Mouse (Mus musculus) testis, postnatal 10 days (tissue): ENCODE measurements around the gene Fbxo8.

Source experiments
- DNase-seq: peaks from one replicate; pipeline ENCODE4 v3.0.0; 2021; ENCODE audit warnings: low spot score

Gene Fbxo8

DNA sequence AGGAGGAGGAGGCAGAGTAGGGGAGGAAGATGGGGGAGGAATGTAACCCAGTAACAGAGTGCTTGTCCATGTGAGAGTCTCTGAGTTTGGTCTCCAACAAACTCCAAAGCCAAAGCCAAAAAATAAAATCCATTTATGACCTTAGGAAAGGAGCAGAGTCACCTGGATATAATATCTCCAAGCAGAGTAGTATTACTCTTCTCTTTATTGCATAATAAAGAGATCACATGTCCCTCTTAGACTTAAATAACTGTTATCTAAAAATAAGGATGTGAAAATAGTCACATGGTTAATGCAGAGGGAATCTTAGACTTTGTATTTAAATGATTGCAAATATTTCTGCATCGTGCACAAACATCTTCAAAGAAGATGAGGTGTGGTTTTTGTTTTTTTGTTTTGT, 63.3 kb downstream of the Fbxo8 start:
- no peak for DNase-seq

DNA sequence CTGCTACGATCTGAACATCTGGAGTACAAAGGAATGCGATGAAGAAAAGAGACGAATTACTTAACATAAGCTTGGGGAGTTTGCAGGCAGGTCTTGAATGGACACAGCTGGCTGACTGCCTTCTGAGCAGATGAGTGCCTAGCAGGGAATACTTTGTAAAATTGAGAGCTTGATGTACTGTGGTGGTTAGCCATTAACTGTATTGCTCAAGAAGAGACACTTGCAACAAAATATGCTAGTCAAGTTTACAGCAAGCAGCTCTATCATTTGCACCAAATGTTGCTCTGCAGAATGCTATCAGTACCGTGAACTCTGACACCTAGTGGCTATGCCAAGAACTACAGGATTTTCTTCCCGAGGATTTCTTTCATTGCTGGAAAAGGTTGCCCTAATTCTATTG, 64.1 kb downstream of the Fbxo8 start:
- DNase-seq, result peak; percentile 58

DNA sequence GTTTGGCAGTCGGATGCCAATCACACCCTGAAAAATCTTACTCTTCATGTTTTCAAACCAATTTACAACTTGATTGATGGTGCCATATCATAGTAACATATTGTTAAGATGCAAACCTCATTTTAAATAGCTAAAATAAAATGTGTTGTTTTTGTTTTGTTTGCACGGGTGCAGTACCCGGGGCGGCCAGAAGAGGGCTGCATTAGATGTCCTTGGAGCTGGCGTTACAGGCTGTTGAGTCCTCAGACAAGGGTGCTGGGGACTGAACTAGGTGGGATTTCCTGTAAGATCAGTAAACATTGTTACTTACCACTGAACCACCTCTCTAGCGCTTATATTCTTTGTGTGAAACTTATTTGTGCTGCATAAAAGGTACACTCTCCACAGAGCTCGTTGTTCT, 65.4 kb downstream of the Fbxo8 start:
- DNase-seq, result peak; percentile 74

DNA sequence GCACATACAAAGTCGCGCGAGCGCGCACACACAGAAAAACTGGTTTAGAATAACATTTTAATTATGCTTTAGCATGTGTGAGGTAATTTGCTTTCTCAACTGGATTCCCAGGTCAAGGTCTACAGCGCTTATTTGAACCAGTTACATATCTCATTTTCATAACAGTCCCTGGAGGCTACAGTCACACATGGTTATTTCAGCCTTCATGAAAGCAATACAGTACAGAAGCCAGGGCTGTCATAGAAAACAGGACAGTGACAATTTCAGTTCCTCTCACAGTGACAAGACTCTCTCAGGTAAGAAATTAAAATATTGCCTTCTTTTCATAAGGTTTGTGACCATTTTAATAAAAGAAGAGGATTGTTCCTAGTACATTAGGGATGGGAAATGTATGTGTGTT, 66.4 kb downstream of the Fbxo8 start:
- no peak for DNase-seq

DNA sequence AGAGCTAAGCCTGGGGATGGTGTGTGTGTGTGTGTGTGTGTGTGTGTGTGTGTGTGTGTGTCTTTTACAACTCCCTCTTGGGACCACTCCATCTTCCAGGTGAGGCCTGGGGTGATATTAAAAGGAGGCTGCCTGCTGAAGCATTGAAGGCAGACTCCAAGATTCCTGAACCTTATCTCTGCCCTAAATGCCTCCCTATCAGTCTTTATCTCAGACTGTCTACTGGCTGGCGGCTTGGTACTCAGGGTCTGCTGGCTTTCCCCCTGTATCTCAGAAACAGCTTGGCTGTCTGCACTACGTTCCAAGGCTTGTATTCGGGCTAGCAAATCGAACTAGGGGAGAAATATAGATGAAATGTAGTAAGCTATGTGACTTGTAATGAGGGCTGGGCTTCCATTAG, 68.2 kb downstream of the Fbxo8 start:
- no peak for DNase-seq

DNA sequence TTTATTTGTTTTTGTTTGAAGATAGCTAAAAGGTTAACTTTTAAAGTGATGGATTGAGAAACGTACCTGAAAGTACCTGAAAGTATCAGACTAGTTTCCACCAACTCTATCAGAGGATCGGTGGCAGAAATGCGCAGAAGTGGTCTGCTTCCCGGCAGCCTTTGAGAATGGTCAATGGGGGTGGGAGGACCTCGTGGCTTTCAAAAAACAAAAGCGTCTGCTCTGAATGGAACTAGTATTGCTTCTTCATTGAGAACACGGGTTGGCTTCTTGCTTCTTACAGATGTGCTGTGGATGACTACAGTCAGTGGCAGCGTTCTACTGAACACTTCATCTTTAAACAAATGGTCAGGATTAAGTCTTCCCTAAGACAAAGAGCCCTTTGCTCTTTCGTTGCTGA, 68.7 kb downstream of the Fbxo8 start:
- no peak for DNase-seq

DNA sequence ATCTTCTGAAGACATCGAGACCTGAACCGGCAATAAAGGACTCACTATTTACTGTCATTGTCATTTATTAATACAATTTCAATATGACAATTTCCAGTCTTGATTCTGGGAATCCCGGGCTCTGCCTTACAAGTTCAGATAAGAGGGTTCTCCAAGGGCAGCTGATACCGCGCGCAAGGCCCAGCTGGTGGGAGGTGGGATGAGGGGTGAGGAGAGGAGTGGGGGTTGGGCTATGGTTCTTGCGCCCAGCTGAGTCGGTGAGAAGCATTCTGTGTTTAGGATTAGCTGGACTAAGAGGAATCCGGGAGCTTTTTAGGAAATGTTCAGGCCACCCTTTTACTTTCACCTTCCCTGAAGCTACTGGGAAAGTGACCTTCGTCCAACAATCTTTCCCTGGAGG, 69.8 kb downstream of the Fbxo8 start:
- DNase-seq, result no peak

DNA sequence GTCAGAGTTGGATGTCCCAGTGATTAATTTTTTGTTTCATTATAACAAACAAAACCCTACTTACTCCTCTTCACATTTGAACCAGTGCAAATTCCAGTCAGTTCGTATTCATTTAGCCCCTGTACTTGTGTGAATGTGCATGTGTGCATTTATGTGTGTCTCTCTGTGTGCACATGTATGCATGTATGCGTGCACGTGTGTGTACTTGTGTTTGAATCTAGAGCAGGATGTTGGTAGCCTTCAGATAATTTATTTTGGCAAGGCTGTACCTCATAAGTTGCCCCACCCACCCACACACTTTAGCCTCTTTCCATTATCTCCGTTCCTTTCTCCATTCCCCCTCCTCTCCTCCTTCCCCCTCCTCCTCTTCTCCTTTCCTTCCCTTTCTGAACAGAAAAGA, 70.2 kb downstream of the Fbxo8 start:
- DNase-seq, result no peak

DNA sequence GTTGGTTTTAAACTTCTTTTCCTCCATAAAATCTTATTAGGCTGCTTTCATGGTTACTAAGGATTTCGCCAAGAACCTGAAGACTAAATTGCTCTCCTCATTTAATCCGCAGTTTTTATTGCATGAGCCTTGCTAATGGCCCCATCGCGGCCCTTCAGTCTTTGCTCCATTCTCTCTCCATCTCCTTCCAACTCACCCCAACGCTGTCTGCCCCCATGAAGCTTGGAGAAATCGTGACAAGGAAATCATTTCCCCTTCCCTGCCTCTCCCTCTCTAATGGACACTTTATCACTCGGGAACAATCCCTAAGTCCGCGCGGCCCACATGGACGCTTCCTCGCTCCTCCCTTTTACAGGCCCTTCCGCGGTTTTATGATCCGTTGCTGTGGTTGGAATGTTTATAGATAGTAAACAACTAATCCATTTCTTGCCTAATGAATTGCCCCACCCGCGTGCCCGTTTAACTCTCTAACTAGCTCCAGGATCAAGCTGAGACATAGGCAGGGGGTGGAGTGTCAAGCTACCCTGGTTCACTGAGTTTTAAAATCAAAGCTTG, 71.7 kb downstream of the Fbxo8 start:
- no peak for DNase-seq

DNA sequence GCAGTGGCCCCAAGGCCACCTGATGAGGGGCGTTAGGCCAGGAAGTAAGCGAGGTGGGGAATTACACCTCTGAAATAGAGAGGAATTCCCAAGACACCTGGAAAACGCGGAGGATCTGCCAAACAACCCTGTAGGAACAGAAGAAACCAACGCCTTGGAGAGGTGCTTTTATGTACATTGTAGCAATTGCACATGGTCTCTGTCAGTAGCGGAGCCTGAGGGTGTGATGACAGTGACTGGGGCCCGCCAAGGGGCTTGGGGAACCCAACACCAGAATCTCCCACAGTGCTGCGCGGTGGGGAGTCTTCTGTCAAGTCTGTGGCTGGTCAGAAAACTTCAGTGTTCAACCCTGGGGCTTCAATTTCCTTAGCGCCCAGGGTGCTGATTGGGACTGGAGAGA, 72.5 kb downstream of the Fbxo8 start:
- no peak for DNase-seq

DNA sequence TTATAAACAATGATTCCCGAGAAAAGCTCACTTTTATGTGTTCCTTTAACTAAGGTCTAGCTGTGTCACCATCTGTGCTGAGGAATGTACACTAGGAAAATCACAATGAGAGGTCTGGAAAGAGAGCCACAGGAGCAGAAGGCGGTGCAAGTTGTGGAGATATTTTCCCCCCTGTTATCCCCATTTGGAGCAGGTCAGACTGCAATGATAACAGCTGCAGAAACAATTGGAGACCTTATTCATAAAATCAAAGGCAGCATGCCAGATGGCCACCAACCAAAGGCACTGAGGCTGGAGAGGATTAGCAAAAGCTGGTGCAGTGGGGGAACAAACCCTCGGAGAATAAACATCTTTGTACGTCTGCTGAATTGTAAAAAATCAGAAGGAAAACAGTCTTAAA, 78.3 kb downstream of the Fbxo8 start:
- no peak for DNase-seq

DNA sequence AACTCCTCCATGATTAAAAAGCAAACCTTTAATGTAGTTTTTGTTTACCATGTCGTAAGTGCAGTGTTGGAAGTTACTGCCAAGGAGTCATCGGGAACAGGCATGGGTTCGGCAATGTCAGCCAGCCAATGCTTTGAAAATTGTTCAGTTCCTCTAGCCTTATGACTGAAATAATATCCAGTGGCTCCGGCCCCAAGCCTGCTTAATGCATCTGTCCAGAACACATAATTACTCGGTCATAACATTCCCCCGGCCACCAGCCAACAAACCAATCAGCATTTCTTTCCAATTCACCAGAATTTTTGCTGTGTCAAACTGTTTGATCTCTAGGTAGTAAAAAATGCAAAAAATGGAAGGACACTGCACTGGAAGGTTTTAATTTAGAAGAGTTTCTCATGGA, 88.4 kb downstream of the Fbxo8 start:
- no peak for DNase-seq
